Mouse (Mus musculus) heart, embryonic 16.5 days (tissue): ENCODE results near the gene Ear14. TPM values are rescaled to one million over a fixed set of nuclear protein-coding genes. Genes with fewer than 3 reads are reported as not detected.
"Not testable (repeated sequence)": the region's sequence is repeated elsewhere in the genome, so short reads cannot be mapped to it uniquely, and the experiment has no call there.

Source experiments
- ATAC-seq: fragments of 200-750 bp; cut with Nextera tagmentation; replicated peaks from 2 replicates; pipeline ENCODE4 v1.8.0; 2017; ENCODE audit warnings: moderate number of reproducible peaks; ENCODE audit not compliant: insufficient read depth, low FRiP score; ENCODE audit errors: extremely low read depth
- H3K27ac ChIP-seq: fragments of 300-500 bp; sonication (generic); 2 replicates; pipeline ENCODE4 v1.5.1; 2014; ENCODE audit warnings: mild to moderate bottlenecking, low read length, control low read depth, moderate library complexity
- H3K27me3 ChIP-seq: fragments of 300-500 bp; sonication (generic); 2 replicates; pipeline ENCODE4 v1.6.1; 2014; ENCODE audit warnings: low read length, mixed read lengths; ENCODE audit not compliant: control insufficient read depth, insufficient read depth
- H3K36me3 ChIP-seq: fragments of 300-500 bp; sonication (generic); 2 replicates; pipeline ENCODE4 v1.6.1; 2014; ENCODE audit not compliant: control insufficient read depth, insufficient read depth
- H3K4me1 ChIP-seq: fragments of 300-500 bp; sonication (generic); 2 replicates; pipeline ENCODE4 v1.6.1; 2014; ENCODE audit warnings: low read length, mixed read lengths; ENCODE audit not compliant: control insufficient read depth, insufficient read depth
- H3K4me2 ChIP-seq: fragments of 300-500 bp; sonication (generic); 2 replicates; pipeline ENCODE4 v1.6.1; 2014; ENCODE audit warnings: low read depth, mild to moderate bottlenecking, control low read depth, low read length
- H3K4me3 ChIP-seq: fragments of 300-500 bp; sonication (generic); 2 replicates; pipeline ENCODE4 v1.5.1; 2014; ENCODE audit warnings: mild to moderate bottlenecking, control low read depth, low read length
- H3K9ac ChIP-seq: fragments of 300-500 bp; sonication (generic); 2 replicates; pipeline ENCODE4 v1.6.1; 2014; ENCODE audit warnings: low read length, control low read depth
- H3K9me3 ChIP-seq: fragments of 300-500 bp; sonication (generic); replicated peaks from 2 replicates; pipeline ENCODE4 v1.6.1; 2016; ENCODE audit warnings: low read length; ENCODE audit not compliant: control insufficient read depth
- WGBS: fragments of 180-500 bp; shearing (Covaris S2); extraction: QIAGEN DNeasy Blood & Tissue Kit; methylation state at CpG from one replicate; pipeline ENCODE4 v1.1.7; 2014; 5-methylcytosine and 5-hydroxymethylcytosine counted together
- polyA plus RNA-seq: library from polyadenylated mRNA; unstranded; fragments of >200 nt; fragmentation: Nextera tagmentation; extraction: Ambion mirVana; gene quantifications from 2 replicates; pipeline ENCODE4 v1.2.1, GENCODE M21; 2015

Gene Ear14
- polyA plus RNA-seq, 1 experiment from 2014 or later: not detected

- not testable (repeated sequence) for H3K4me2 ChIP-seq, H3K9ac ChIP-seq, H3K4me1 ChIP-seq, H3K27ac ChIP-seq, H3K9me3 ChIP-seq, ATAC-seq, H3K27me3 ChIP-seq, H3K36me3 ChIP-seq, H3K4me3 ChIP-seq
- WGBS: 58% methylated on average over 1 of the region's 1 CpGs
Observed at GRCm38 (mm10) chr14:51237488-51237887, 34.3 kb downstream of the Ear14 start.

DNA sequence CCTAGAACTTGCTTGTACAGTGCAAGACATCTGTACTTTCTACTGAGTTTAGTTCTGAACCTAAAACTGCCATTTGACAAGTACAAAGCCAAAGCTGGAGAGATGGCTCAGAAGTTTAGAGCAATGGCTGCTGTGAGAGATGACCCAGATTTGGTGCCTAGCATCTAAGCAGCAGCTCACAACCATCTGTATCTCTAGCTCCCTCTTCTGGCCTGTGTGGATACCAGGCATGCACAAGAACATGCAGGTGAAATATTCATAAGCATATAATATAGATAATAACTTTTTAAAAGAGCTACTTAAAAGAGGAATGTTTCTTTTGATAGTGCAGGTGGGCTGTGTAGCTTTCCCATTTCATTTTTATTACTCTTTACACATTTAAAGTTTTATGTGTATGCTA lies 37.7 kb downstream of the Ear14 start:
- ATAC-seq: no peak
- no peak overlapping the region for H3K4me3 ChIP-seq
- H3K4me2 ChIP-seq: no peak overlapping the region
- H3K9ac ChIP-seq: no peak overlapping the region
- H3K9me3 ChIP-seq: no peaks in the 10 kb centered on the region
- no peak overlapping the region for H3K27ac ChIP-seq
- H3K36me3 ChIP-seq: no peaks in the 10 kb centered on the region
- no peaks in the 10 kb centered on the region for H3K4me1 ChIP-seq
- H3K27me3 ChIP-seq: no peaks in the 10 kb centered on the region

DNA sequence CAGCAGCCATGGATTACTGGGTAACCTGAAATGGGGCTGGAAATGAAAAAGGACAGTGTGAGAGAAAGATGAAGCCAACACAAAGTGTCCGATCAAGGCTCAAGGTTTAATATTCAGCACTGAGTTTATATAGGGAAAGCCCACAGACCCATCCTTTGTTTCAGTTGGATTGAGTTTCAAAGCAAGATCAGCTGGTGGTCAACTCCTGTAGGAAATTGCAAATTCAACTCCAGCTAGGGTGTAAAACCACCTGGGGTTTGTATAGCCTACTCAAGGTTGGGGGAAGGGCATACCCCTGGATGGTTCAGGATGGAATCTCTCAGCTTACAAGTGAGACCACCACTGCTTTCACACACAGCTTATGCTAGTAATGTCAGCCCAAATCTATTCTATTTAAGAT lies 44.5 kb downstream of the Ear14 start:
- Histone ChIP-seq H3K9me3 (no peaks in the 10 kb centered on the region), H3K4me3 (no peak overlapping the region), H3K4me1 (no peaks in the 10 kb centered on the region), H3K36me3 (no peaks in the 10 kb centered on the region), H3K27ac (no peak overlapping the region), H3K27me3 (no peaks in the 10 kb centered on the region), H3K9ac (no peak overlapping the region), H3K4me2 (no peak overlapping the region)
- 80% methylated on average over 1 of the region's 1 CpGs for WGBS
- no peak for ATAC-seq

- no peaks in the 10 kb centered on the region for H3K9me3 ChIP-seq
- no peak overlapping the region for H3K4me3 ChIP-seq
- no peaks in the 10 kb centered on the region for H3K27me3 ChIP-seq
- no peak overlapping the region for H3K27ac ChIP-seq
- ATAC-seq: no peak
- H3K9ac ChIP-seq: no peak overlapping the region
- 58% methylated on average over 3 of the region's 3 CpGs for WGBS
- H3K4me2 ChIP-seq: no peak overlapping the region
- no peaks in the 10 kb centered on the region for H3K36me3 ChIP-seq
- no peaks in the 10 kb centered on the region for H3K4me1 ChIP-seq
Observed at GRCm38 (mm10) chr14:51250348-51250747, 47.2 kb downstream of the Ear14 start.

- H3K4me1 ChIP-seq, H3K4me3 ChIP-seq, H3K36me3 ChIP-seq, ATAC-seq, H3K4me2 ChIP-seq, H3K27me3 ChIP-seq, H3K9me3 ChIP-seq, H3K27ac ChIP-seq, H3K9ac ChIP-seq: not testable (repeated sequence)
Observed at GRCm38 (mm10) chr14:51252206-51252605, 49.0 kb downstream of the Ear14 start.

GRCm38 (mm10) chr14:51253569-51253968 lies 50.4 kb downstream of the Ear14 start:
- WGBS: 72% methylated on average over 1 of the region's 1 CpGs

More at GRCm38 (mm10) chr14:51253569-51253968, 50.4 kb downstream of the Ear14 start:
- Histone ChIP-seq H3K4me1 (no peaks in the 10 kb centered on the region), H3K36me3 (no peaks in the 10 kb centered on the region), H3K9me3 (no peaks in the 10 kb centered on the region), H3K4me3 (no peak overlapping the region), H3K27me3 (no peaks in the 10 kb centered on the region), H3K4me2 (no peak overlapping the region), H3K9ac (no peak overlapping the region), H3K27ac (no peak overlapping the region)
- no peak for ATAC-seq

Other genes with a start within 250 kb of the Ear14 start
- gene Pnp2, start 247.4 kb upstream of the Ear14 start, polyA plus RNA-seq: 0.31 and 0.43 TPM in 2 replicates
- gene Rnase10, start 195.6 kb upstream of the Ear14 start, polyA plus RNA-seq: 0.21 and 0.37 TPM in 2 replicates
- gene Rnase9, start 161.5 kb upstream of the Ear14 start, polyA plus RNA-seq: not detected in 2 replicates
- not detected in 2 replicates for gene Rnase11, start 153.2 kb upstream of the Ear14 start, polyA plus RNA-seq
- gene Rnase12, start 145.7 kb upstream of the Ear14 start, polyA plus RNA-seq: 0.71 TPM in 1 of 2 replicates, not detected in the other
- not detected in 2 replicates for gene Olfr750, start 129.0 kb upstream of the Ear14 start, polyA plus RNA-seq
- gene Rnase4, start 112.3 kb upstream of the Ear14 start, polyA plus RNA-seq: 27.3 and 30.5 TPM in 2 replicates
- 3.4 and 4.4 TPM in 2 replicates for gene Ang, start 112.2 kb upstream of the Ear14 start, polyA plus RNA-seq
- not detected in 2 replicates for gene Eddm3b, start 89.0 kb upstream of the Ear14 start, polyA plus RNA-seq
- 0.80 and 1.1 TPM in 2 replicates for gene Rnase6, start 79.5 kb upstream of the Ear14 start, polyA plus RNA-seq
- gene Rnase1, start 56.6 kb upstream of the Ear14 start, polyA plus RNA-seq: 0.91 and 1.1 TPM in 2 replicates
- not detected in 2 replicates for gene Rnase2b, start 41.1 kb upstream of the Ear14 start, polyA plus RNA-seq
- not detected in 2 replicates for gene Ang2, start 4.2 kb upstream of the Ear14 start, polyA plus RNA-seq
- gene Rnase2a, start 52.7 kb downstream of the Ear14 start, polyA plus RNA-seq: not detected in 2 replicates
- gene Gm7247, start 158.4 kb downstream of the Ear14 start, polyA plus RNA-seq: not detected in 2 replicates
- gene Vmn2r88, start 207.4 kb downstream of the Ear14 start, polyA plus RNA-seq: not detected in 2 replicates
- gene Vmn2r89, start 248.5 kb downstream of the Ear14 start, polyA plus RNA-seq: not detected in 2 replicates